Mouse (Mus musculus) gastrocnemius, postnatal 14 days (tissue): ENCODE results near the gene Prr5l. TPM values are rescaled to one million over a fixed set of nuclear protein-coding genes. Genes with fewer than 3 reads are reported as not detected.

Experiments
- DNase-seq: peaks from one replicate; pipeline ENCODE4 v3.0.0; 2021; ENCODE audit warnings: mixed read lengths
- intact Hi-C: fragments of 180-260 bp; cut with DNase I; formaldehyde crosslinking; loops from one replicate; pipeline ENCODE4 v1.15.1; 2025; ENCODE audit warnings: low total_unique reads
- total RNA-seq, 2 experiments: library from RNA; stranded (reverse); gene quantifications; 2 replicates each; pipeline ENCODE4 v1.2.3; 2021

Gene Prr5l
- total RNA-seq, 2 experiments from 2014 or later: 1.1 to 2.2 TPM

DNA sequence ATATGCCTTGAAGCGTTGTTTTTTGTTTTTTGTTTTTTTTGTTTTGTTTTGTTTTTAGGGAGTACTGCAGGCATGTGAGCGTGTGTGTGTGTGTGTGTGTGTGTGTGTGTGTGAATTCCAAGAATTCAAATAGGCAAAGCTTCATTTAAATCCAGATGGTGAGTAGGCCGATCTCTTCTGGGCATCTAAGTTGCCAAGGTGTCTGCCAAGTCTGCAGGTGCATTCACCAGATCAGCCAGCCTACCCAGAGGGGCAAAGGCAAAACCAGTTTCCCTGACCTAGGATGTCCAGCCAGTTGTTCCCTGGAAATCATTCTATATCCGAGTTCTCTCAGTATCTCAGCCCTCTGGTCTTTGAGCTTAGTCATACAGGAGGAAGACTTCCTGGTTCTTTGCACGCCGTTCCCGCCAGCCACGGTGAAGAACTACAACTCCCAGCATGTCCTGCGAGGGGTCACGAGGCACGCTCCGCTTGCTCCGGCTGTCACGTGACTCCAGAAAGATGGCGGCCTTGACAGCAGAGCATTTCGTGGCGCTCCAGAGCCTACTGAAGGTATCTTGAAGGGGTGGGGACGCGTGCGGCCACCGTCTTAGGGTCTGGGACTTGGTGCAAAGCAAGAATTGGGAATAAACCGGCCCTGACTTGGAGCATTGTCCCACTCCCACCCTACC is 3.1 kb upstream of the Prr5l start, which contains the start of gene Commd9:
Gene Commd9, plus strand, starts transcription at position 480 of the 671 bp plus-strand sequence.
- intact Hi-C loops: no loop called here
- DNase-seq: peak; percentile 93

DNA sequence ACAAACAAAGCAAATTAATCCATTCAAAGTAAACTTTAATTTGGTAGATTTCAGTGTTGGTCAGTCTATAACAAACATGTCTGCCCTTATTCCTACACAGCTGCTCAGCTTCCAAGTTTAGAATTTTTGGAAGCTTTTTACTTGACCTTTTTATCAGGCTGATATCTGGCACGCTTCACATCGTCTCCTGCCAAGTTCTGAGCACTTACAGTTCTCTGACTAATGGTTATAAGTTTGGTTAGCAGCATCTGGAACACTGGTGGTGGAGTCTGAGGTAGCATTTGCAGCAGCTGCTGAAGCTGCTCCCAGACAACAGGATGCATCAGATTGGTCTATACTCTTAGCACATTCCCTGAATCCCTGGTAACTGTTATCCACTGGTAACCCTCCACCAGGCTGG is 1.5 kb upstream of the Prr5l start:
- peak; percentile 21 for DNase-seq
- intact Hi-C loops: no loop called here

DNA sequence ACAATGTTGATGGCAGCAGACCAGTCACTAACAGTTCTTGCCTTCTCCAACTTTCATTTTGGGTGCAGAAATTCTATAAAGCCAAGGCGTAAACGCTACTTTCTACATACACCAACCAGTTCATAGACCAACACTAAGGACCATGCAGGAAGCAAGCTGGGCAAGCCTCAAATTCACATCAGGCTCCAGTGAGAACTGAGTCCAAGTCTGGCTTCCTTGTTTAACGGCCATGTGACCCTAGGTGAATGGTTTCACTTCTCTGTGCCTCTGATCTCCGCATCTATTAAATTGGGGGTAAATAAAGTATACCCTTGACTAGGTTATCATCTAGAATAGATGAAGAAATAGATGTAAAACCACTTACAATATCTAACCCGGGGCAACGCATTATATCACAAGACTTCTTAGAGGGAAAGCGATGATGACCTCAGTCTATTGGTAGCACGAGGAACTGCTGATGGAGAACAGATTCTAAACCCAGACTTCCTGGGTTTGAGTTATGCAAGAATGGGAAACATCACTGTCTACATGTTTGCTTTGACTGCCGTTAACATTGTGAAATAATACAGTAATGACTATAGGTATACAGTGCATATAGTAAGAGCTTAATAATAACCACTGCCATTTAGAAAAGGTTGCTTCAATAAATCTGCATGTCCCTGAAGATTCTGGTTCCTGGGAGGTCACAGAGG is 1.2 kb downstream of the Prr5l start:
- no peak for DNase-seq

DNA sequence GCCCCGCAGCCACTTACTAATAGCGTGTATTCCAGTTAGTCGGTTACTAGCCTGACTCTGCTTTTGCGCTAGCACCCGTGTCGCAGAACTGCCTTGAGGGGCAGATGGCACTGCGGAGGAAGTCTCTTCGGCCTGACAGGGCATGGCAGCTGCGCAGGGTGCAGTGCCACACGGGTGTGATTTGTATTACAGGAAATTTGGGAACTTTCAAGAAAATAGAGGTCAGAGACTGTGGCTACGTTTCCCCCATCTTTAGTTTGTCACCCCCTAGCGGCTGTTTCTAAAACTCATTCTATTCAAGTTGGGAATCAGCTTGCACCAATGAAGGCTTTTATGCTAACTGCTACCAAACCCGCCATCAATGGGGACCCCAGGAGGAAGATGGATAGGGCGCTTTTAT is 11.6 kb downstream of the Prr5l start:
- DNase-seq: no peak
- intact Hi-C loops: loop anchor here (5.0 kb wide), 2 partner anchors 154 to 174 kb away; no protein-coding TSS in a partner anchor

More for the DNA sequence above, 1.2 kb downstream of the Prr5l start:
- intact Hi-C loops: no loop called here

DNA sequence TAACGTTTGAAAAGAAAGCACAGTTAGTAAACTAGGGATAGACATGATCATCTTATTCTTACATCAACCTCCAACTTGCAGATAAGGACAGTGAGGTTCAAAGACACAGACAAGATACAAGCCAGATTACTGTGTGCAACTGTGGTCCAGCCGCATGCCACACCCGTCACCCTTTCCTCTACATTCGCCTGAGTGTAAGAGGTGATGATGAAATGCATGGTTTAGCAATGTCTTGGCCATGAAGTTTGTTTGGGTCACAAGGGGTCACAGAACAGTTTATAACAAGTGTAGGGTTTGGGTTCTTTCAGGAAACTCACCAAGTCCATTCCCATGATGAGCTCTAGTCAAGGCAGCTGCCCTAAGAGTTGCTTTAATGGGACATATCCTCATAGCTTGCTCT is 14.1 kb downstream of the Prr5l start:
- DNase-seq: no peak
- intact Hi-C loops: no loop called here

DNA sequence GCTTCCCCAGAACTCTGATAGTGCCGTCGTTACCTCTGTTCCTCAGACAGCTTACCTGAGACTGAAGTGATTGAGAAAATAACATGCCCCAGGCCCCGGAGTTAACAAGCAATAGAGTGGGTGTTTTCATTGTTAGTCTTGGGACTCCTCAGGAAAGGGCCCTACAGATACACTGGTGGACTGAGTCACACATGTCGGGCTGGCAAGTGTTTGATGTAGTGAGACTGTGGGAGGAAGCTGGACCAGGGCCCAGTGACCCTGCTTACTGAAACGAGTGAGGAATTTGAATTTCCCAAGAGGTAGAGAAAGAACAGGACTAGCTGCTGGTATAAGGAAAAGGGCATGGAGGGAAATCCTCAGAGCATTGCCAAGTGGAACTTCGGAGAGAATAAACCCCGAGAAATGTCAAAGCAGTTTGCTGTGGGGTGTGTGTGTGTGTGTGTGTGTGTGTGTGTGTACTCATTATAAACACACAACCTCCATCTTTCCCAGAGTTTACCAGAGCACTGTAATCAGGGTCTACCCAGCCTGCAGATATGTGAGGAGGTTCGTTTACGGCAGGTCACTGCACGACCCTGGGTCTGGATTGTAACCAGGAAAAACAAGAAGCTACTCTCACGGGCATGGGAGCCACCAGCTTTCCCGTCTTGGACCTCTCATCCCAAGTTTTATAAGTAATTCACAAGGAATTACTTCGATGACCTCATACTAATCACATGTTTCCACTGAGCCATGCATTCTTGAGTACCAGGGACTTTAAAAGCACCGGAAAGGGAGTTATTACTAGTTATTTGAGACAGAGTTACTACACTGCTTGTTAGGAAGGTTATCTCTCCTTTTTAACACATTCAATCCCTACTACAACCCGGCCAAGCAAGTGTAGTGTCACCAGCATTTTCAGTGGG is 20.4 kb downstream of the Prr5l start:
- intact Hi-C loops: no loop called here
- peak; percentile 22 for DNase-seq

DNA sequence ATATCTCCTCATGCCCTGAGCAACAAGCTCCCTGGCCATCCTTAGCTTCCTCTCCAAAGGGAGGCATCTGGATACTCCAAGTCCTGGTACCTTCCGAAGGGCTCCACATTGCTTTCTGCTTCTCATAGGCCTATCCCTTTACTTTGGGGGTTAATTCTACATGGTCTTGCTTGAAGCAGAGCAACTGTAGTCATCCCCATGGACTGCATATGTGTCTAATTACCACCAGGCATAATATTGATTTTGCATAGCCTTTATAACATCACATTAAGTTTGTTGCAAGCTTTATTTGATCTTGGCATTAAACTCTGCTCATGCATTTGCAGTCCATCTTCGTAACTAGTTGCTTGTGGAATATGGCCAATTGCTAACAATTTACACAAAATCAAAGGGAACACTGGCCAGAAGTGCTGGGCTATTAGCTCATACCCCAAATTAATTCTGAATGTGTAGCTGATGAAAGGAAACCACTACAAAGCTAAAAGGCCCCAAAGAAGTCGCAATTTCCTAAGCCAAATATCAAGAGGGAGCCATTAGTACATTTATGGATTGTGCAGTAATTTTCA is 21.8 kb downstream of the Prr5l start:
- DNase-seq: no peak
- intact Hi-C loops: no loop called here

DNA sequence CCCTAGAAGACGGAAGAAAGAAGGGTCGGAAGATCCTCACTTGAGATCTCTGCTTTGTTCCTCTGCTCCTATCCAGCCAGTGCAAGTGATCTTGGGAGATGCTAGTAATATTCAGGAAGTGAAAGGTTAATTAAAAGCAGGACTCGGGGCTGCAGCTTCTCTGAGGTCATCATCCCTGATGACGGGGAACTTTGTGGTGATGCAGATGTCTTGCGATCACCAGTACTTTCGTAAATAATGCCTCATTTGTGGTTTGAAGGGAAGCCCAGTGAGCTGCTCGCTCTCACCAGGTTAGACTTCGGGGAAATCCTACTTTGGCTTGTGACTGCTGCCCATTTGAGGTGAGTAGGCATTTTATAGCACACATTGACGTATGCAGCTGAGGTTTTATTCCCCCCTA is 26.7 kb downstream of the Prr5l start:
- DNase-seq: no peak

DNA sequence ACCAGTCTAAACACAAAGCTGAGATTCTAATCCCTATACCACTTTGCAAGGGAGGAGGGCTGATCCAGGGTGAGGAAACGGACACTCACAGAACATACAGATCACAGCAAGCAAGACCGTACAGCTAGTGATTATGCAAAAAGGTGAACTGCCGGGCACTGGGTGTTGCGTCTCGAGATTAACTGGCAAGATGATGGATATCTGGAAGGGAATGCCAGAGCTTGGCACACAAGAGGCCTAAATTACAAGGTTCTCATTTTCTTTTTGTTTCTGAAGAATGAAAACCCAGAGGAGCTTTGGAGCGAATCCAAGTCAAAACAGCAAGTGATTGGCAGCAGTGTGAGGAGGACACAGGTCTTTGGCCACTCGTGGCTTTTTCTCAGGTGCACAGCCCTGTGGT is 28.0 kb downstream of the Prr5l start:
- intact Hi-C loops: no loop called here
- no peak for DNase-seq

More for the DNA sequence above, 26.7 kb downstream of the Prr5l start:
- intact Hi-C loops: no loop called here

DNA sequence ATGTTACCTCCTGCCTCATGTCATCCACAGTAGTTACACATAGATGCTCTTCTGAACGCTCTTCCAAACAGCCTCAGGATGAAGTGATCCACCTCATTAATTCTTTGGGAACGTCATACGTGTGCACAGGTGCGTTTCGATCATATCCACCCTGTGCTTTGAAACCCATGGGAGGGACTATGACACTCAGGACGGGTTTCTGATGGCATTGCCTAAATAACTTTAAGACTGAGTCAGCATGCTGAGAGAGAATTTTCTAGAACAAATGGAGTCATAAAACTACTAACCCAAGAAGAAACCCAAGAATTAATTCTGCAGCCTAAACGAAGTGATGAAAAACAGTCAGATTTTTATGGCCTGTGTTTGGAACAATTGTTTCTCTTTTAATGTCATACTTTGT is 40.1 kb downstream of the Prr5l start:
- no peak for DNase-seq
- intact Hi-C loops: no loop called here

DNA sequence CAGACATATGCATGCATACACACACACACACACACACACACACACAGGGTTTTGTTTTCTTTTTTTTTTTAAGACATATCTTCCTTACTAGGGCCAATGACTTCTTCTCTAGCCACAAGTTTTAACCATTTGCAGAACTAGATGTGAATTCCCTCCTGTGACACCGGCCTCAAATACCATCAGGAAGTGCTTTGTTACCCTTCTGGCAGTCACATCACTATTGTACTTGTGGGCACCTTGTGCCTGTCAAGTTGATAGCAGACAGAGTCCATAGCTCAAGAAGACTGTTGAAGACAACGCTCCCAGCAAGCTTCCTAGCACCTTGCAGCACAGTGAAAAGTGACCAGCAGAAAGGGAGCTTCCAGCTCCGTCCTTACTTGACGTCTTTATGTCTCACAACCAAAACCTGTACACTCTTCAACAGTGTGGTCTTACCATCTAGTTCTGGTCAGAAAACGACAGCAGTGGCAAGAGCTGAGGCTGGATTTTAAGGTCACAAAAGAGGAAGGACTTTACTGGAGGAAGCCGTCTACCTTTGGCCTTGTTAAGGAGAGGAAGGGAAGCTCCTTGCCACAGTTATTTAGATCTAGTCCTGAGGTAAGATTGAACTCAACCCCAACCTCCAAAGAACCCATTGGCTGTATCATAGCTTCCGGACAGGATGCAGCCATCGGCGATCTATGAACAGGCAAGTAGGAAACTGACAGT is 47.9 kb downstream of the Prr5l start:
- intact Hi-C loops: no loop called here
- no peak for DNase-seq

DNA sequence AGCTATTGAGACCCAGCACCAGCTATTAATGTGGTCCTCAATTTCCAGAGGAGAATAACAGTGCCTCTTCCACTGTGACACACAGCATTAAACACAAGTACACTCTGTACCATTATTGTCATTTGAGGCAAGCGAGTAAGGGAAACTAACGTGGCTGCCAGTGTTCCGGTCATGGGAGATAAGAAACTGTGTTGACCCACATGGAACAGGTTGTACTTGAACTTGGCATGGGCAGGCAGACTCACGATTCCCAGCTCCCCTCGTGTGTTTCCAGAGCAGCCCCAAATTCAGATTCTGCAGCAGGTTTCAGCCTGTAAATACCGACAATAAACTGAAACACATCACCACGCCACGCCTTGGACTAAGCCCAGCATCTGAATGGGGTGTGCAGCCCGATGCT is 50.5 kb downstream of the Prr5l start:
- no peak for DNase-seq
- intact Hi-C loops: no loop called here

DNA sequence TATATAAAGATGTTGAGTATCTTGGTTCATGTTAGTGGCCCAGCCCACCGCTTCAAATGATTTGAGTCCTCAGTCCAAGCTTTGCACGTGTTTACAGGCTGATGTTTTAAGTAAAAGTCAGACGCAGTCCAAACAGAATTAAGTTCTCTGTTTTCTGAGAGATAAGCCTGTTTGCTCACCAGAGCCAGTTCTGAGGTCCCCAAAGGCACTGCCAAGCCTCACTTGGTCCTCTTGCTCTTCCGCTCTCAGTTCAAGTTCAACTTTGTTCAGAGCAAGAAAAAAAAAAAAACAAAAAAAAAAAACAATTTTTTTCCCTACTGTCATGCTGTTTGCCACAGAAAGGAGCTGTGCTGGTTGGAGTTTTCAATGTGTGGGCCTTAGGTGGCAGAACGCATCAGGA is 51.0 kb downstream of the Prr5l start:
- no peak for DNase-seq
- intact Hi-C loops: no loop called here

DNA sequence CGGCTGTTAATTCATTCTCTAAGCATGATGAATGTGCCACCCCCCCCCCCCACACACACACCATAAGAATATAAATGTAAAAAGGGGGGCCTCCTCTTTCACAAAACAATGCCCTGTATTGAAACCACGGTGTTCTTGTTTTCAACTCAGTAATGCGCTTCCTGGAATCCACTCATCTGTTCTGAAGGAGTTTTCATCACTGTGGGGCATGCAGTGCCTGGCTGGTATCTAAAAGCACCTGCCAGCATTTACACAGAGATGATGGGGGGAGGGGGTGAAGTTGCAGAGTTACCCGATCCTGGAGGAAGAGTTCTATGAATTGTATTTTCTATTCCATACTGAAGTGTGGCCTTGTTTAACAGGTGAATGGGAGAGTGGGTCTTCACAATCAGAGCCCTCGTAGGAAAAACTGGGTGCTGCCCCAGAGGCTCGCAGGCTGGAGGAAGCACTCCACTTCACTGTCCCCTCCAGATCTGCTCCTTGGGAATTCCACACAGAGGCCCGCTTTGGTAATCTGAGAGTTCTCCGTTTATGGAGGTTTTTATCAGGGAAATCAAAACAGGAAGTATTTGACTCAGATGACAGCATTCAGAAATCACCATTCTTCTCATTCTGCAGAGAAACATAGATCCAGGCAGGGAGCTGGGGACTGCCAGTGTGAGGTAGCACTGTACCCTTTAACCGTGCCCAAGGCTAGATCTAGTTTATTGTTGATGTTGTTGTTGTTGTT is 52.5 kb downstream of the Prr5l start:
- DNase-seq: no peak
- intact Hi-C loops: no loop called here

DNA sequence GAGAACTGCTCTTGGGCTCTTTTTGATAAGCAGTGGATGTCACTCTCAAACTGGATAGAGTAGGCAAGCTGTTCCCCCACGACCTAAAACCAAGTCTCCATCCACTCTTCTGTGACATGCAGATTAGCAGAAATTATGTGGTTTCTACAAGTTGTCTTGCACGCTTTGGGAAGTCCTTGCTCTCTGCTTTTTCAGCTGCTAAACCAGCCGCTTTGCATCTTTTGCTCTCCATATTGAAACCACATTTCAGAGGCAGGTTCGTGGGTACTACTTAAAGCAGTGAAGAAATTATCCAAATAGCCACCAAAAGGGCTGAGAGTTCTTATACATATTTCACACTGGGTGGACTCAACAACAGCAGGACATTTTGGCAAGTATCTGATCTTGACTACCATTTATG is 53.8 kb downstream of the Prr5l start:
- intact Hi-C loops: loop anchor here (5.0 kb wide), 1 partner anchor 132 kb away; no protein-coding TSS in a partner anchor
- DNase-seq: no peak

DNA sequence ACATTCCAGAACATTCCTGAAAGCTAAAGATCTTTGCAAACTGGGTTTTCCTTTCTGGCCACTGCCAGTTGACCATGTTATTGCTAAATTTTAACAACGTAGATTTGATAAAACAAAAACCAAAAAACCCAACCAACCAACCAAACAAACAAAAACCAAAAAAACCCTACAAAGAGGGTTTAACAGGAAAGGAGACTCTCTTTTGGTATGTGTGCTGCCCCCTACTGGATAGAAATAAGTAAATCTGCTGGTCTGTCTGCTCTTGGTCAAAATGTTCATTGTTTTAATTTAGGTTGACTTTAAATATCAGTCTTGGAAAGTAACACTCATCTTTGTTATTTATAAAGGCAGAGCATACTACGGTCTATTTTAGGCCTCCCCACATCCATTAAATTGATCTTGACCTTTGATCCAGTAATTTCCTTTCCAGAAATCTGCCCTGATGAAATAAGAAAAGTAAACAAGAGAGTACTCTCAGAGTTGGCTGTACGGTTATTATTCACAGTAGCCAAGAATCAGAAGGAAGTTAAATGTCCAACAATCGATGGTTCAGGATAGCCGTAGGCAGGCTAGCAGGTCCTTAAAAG is 54.7 kb downstream of the Prr5l start:
- no peak for DNase-seq
- intact Hi-C loops: loop anchor here (5.0 kb wide), 1 partner anchor 131 kb away; no protein-coding TSS in a partner anchor

DNA sequence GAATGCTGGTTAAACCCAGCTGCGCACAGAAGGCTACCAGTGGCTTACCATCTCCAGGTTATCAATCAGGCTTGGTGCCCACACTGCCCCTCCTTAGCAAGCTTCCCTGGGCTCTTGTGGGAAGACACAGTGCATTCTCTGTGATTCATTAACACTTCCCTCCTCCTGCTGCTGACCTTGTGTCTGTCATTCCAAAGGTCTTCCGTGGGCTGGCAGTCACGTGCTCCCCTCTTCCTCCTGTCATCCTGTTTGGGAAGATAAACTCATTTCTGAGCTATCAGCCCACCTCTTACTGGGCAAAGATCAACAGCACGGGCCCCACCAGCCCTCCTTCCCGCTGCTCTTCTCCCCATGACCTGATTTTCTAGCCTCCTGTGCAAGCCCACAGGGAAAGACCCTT is 55.2 kb downstream of the Prr5l start:
- no peak for DNase-seq
- intact Hi-C loops: loop anchor here (5.0 kb wide), 1 partner anchor 130 kb away; no protein-coding TSS in a partner anchor

DNA sequence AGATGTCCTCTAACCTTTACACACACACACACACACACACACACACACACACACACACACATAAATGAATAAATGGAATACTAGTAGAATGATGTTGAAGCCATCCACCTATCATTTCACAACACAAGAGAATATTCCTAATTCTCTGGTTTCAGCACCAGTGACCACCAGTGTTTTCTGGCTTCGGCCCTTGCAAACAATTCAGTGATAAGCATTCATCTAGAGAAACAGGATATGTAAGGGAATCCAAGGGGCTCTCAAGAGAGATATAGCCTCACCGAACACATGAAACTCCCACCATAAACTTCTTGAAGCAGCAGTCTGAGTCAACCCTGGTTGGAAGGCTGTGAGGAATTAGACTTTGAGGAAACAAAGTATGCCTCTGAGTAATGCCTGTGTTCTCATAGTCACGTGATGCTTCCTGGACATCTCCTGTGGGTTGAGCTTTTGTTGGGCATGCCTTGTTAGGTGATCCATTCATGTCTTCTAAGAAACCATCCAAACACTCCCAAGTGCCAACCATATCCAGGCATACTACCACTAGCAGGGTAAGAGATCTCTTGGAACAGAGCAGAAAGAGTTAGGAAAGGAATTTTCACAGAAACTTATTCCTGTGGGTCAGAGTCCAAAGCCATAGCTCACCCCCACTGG is 55.8 kb downstream of the Prr5l start:
- intact Hi-C loops: loop anchor here (5.0 kb wide), 1 partner anchor 130 kb away; no protein-coding TSS in a partner anchor
- DNase-seq: no peak
